In genomic region chr8:126667721-126668656, GRCm38 (mm10) we compare ENCODE assay signal across 8 mouse cellular contexts.
DNase-seq lines count a peak whose midpoint lies in the region; ATAC-seq and TF ChIP-seq lines count a peak whose summit lies in the region.

No protein-coding gene starts in this region.

- no peaks in the 10 kb centered on the region for H3K27me3 ChIP-seq in embryonic facial prominence, embryonic 11.5 days (ENCODE audit: control insufficient read depth, insufficient read depth, low read length)
- H3K27me3 ChIP-seq in intestine, postnatal 0 days (replicated peaks; ENCODE audit: control insufficient read depth, insufficient read depth, low read length): no peaks in the 10 kb centered on the region
- H3K27me3 ChIP-seq in midbrain, embryonic 13.5 days: no peaks in the 10 kb centered on the region

- H3K4me3 ChIP-seq in bone marrow, adult 2 months (replicated peaks; ENCODE audit: control insufficient read depth, low read depth, low read length): no peak overlapping the region
- no peak overlapping the region for H3K4me3 ChIP-seq in embryonic facial prominence, embryonic 11.5 days (ENCODE audit: low read depth, low read length)
- H3K4me3 ChIP-seq in intestine, postnatal 0 days (ENCODE audit: low read depth, low read length): no peak overlapping the region
- no peak overlapping the region for H3K4me3 ChIP-seq in midbrain, embryonic 13.5 days (replicated peaks)

- ATAC-seq in embryonic facial prominence, embryonic 11.5 days (replicated peaks; ENCODE audit: insufficient number of reproducible peaks, low FRiP score, low TSS enrichment, low read depth): no peak
- ATAC-seq in intestine, postnatal 0 days: no peak
- ATAC-seq in midbrain, embryonic 13.5 days: peak; percentile 7; the same call in 1 of the 2 replicates

- no peak for TF ChIP-seq POLR2A in bone marrow, adult 2 months (IDR thresholded peaks at IDR 0.05; ENCODE audit: borderline replicate concordance, control insufficient read depth, low read depth, low read length)

- no peak for TF ChIP-seq CTCF in bone marrow, adult 2 months (IDR thresholded peaks at IDR 0.05; ENCODE audit: control insufficient read depth, insufficient read depth, low read length)
- no peak for TF ChIP-seq CTCF in intestine, postnatal 0 days (IDR thresholded peaks at IDR 0.05; ENCODE audit: low read depth)

- H3K4me1 ChIP-seq in bone marrow, adult 2 months (ENCODE audit: control insufficient read depth, insufficient read depth, low read length): peaks cover 7% of the 10 kb centered on the region
- peaks cover 26% of the 10 kb centered on the region for H3K4me1 ChIP-seq in embryonic facial prominence, embryonic 11.5 days (ENCODE audit: control insufficient read depth, insufficient read depth, low read length)
- H3K4me1 ChIP-seq in intestine, postnatal 0 days (replicated peaks; ENCODE audit: control insufficient read depth, insufficient read depth, low read length): peaks cover 30% of the 10 kb centered on the region
- H3K4me1 ChIP-seq in midbrain, embryonic 13.5 days (replicated peaks): peaks cover 61% of the 10 kb centered on the region

- no peak overlapping the region for H3K9ac ChIP-seq in embryonic facial prominence, embryonic 11.5 days (replicated peaks; ENCODE audit: low read length)
- H3K9ac ChIP-seq in intestine, postnatal 0 days (ENCODE audit: low read depth, low read length): no peak overlapping the region; the same call in 1 of the 2 replicates
- H3K9ac ChIP-seq in midbrain, embryonic 13.5 days (replicated peaks): 0 out of 2 replicates have a peak overlapping the region, but pooled peaks have one; percentile 45

- H3K27ac ChIP-seq in bone marrow, adult 2 months (ENCODE audit: control insufficient read depth, insufficient read depth, low read depth, low read length, poor library complexity): peak overlapping the region; percentile 4; the same call in 1 of the 2 replicates
- H3K27ac ChIP-seq in embryonic facial prominence, embryonic 11.5 days (replicated peaks; ENCODE audit: low read depth, low read length): peak overlapping the region; percentile 94
- peak overlapping the region; percentile 95 for H3K27ac ChIP-seq in intestine, postnatal 0 days (ENCODE audit: low read depth, low read length)
- peak overlapping the region; percentile 97 for H3K27ac ChIP-seq in midbrain, embryonic 13.5 days

- no peak for DNase-seq in embryonic facial prominence, embryonic 11.5 days (ENCODE audit: low spot score)
- DNase-seq in heart, adult 11 months: peak; percentile 100
- peak; percentile 55 to 77 for DNase-seq in left cerebral cortex, postnatal 25 days (ENCODE audit: low spot score in 2 of 2)
- DNase-seq in testis, postnatal 10 days (ENCODE audit: low spot score): peak; percentile 82
- DNase-seq in embryo, embryonic 10.5 days (ENCODE audit: low spot score): no peak

- H3K4me2 ChIP-seq in embryonic facial prominence, embryonic 11.5 days (ENCODE audit: low read depth, low read length): no peak overlapping the region
- H3K4me2 ChIP-seq in intestine, postnatal 0 days (replicated peaks; ENCODE audit: low read depth): no peak overlapping the region
- H3K4me2 ChIP-seq in midbrain, embryonic 13.5 days (replicated peaks): no peak overlapping the region

- H3K36me3 ChIP-seq in embryonic facial prominence, embryonic 11.5 days (replicated peaks; ENCODE audit: control insufficient read depth, insufficient read depth, low read depth, low read length): no peaks in the 10 kb centered on the region
- H3K36me3 ChIP-seq in intestine, postnatal 0 days (ENCODE audit: control insufficient read depth, insufficient read depth): no peaks in the 10 kb centered on the region
- no peaks in the 10 kb centered on the region for H3K36me3 ChIP-seq in midbrain, embryonic 13.5 days

- WGBS in bone marrow, adult 2 months: 80% methylated on average over 16 of the region's 16 CpGs
- WGBS in embryonic facial prominence, embryonic 11.5 days: 70% methylated on average over 16 of the region's 16 CpGs
- WGBS in intestine, postnatal 0 days: 67% methylated on average over 16 of the region's 16 CpGs
- WGBS in midbrain, embryonic 13.5 days: 54% methylated on average over 16 of the region's 16 CpGs

- no peaks in the 10 kb centered on the region for H3K9me3 ChIP-seq in embryonic facial prominence, embryonic 11.5 days (replicated peaks; ENCODE audit: control insufficient read depth, low read length)
- no peaks in the 10 kb centered on the region for H3K9me3 ChIP-seq in intestine, postnatal 0 days (ENCODE audit: control insufficient read depth)
- H3K9me3 ChIP-seq in midbrain, embryonic 13.5 days: no peaks in the 10 kb centered on the region

- intact Hi-C loops in left cerebral cortex, postnatal 25 days (cut with DNase I): loop anchor here (1.0 to 10.0 kb wide), 8 partner anchors 27 to 229 kb away; no protein-coding TSS in a partner anchor

Comparison
In these comparisons a context has a peak if more than half of its experiments do, and no peak if none do; other contexts are left out.
1. H3K27ac ChIP-seq: peak in every context shown above with its lines; median percentile 97 in midbrain, embryonic 13.5 days; 95 in intestine, postnatal 0 days; 94 in embryonic facial prominence, embryonic 11.5 days; 4 in bone marrow, adult 2 months.
2. DNase-seq: peak in heart, adult 11 months (single experiment), left cerebral cortex, postnatal 25 days (2 of 2) and testis, postnatal 10 days (single experiment); none in embryonic facial prominence, embryonic 11.5 days (single experiment) and embryo, embryonic 10.5 days (single experiment).